12 mouse cellular contexts compared by ENCODE assay signal in the genomic region with DNA sequence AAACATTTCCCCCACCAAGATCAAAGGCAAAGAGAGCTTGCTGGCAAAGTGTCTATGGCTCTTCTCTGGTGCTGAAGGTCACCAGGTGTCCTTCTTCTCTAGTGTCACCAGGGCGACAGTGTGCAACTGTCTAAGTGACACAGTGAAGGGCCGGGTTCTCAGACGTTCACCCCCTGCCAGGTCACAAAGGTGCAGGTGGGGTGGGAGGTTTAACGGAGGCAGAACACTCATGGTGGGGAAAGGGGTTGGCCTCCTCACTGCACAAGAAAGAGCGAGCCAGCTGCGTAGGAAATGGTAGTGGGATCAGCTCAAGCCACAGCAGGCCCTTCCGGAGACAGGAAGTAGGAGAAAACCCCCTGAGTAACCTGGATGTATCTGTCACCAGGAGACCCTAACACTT.
A peak's percentile ranks its signal among the peaks of the same experiment; 100 is the strongest.
DNase-seq lines count a peak whose midpoint lies in the region; ATAC-seq and TF ChIP-seq lines count a peak whose summit lies in the region.
"Had no signal": no experiment of that assay in that cellular context is flagged by ENCODE, and none has a peak within 500 bp of the region (broad histone marks: within the 10 kb centered on the region; RNA-seq: fewer than 3 reads in every experiment).

No protein-coding gene starts in this region.

- no peaks in the 10 kb centered on the region for H3K9me3 ChIP-seq in heart, embryonic 15.5 days (replicated peaks)
- no peaks in the 10 kb centered on the region for H3K9me3 ChIP-seq in midbrain, embryonic 16.5 days (replicated peaks; ENCODE audit: control insufficient read depth, low read length, poor library complexity, severe bottlenecking)
- H3K9me3 ChIP-seq in midbrain, postnatal 0 days (ENCODE audit: low read length), result no peaks in the 10 kb centered on the region
- no peaks in the 10 kb centered on the region for H3K9me3 ChIP-seq in hindbrain, embryonic 16.5 days (ENCODE audit: control insufficient read depth, low read length)
- H3K9me3 ChIP-seq: G1E; stomach, embryonic 15.5 days had no signal

- no peak overlapping the region for H3K4me2 ChIP-seq in heart, embryonic 15.5 days
- H3K4me2 ChIP-seq in midbrain, embryonic 16.5 days (ENCODE audit: low read length), result no peak overlapping the region
- no peak overlapping the region for H3K4me2 ChIP-seq in midbrain, postnatal 0 days (ENCODE audit: low read depth, low read length, poor library complexity, severe bottlenecking)
- H3K4me2 ChIP-seq in hindbrain, embryonic 16.5 days (ENCODE audit: low read length), result no peak overlapping the region
- H3K4me2 ChIP-seq: lung, embryonic 14.5 days; stomach, embryonic 15.5 days had no signal

- no peaks in the 10 kb centered on the region for H3K27me3 ChIP-seq in heart, embryonic 15.5 days
- H3K27me3 ChIP-seq in midbrain, embryonic 16.5 days (ENCODE audit: control insufficient read depth, insufficient read depth, low read depth, low read length), result no peaks in the 10 kb centered on the region
- no peaks in the 10 kb centered on the region for H3K27me3 ChIP-seq in midbrain, postnatal 0 days (ENCODE audit: insufficient read depth, low read length)
- no peaks in the 10 kb centered on the region for H3K27me3 ChIP-seq in hindbrain, embryonic 16.5 days (replicated peaks; ENCODE audit: control insufficient read depth, insufficient read depth, low read length)
- H3K27me3 ChIP-seq: stomach, embryonic 15.5 days had no signal

- no peak for TF ChIP-seq CTCF in midbrain, postnatal 0 days (IDR thresholded peaks at IDR 0.05)

- H3K9ac ChIP-seq in heart, embryonic 15.5 days, result no peak overlapping the region
- no peak overlapping the region for H3K9ac ChIP-seq in midbrain, embryonic 16.5 days (ENCODE audit: low read depth, low read length)
- H3K9ac ChIP-seq in midbrain, postnatal 0 days (replicated peaks; ENCODE audit: low read length, poor library complexity, severe bottlenecking), result no peak overlapping the region
- H3K9ac ChIP-seq in hindbrain, embryonic 16.5 days (ENCODE audit: low read depth, low read length), result no peak overlapping the region
- H3K9ac ChIP-seq: lung, embryonic 14.5 days; stomach, embryonic 15.5 days had no signal

- H3K36me3 ChIP-seq in heart, embryonic 15.5 days, result no peaks in the 10 kb centered on the region
- H3K36me3 ChIP-seq in midbrain, embryonic 16.5 days (ENCODE audit: control insufficient read depth, insufficient read depth, low read length), result no peaks in the 10 kb centered on the region
- H3K36me3 ChIP-seq in midbrain, postnatal 0 days (ENCODE audit: insufficient read depth, low read length), result no peaks in the 10 kb centered on the region
- H3K36me3 ChIP-seq in hindbrain, embryonic 16.5 days (ENCODE audit: control insufficient read depth, insufficient read depth, low read length), result no peaks in the 10 kb centered on the region
- H3K36me3 ChIP-seq: stomach, embryonic 15.5 days had no signal

- peak overlapping the region; percentile 60 for H3K27ac ChIP-seq in heart, embryonic 15.5 days
- H3K27ac ChIP-seq in midbrain, embryonic 16.5 days (ENCODE audit: low read length), result peak overlapping the region; percentile 4; the same call in 1 of the 2 replicates
- no peak overlapping the region; the same call in 1 of the 2 replicates for H3K27ac ChIP-seq in midbrain, postnatal 0 days (ENCODE audit: low read depth, low read length)
- peak overlapping the region; percentile 31 for H3K27ac ChIP-seq in hindbrain, embryonic 16.5 days (ENCODE audit: low read depth, low read length)

- peaks cover 79% of the 10 kb centered on the region for H3K4me1 ChIP-seq in heart, embryonic 15.5 days (replicated peaks)
- peaks cover 26% of the 10 kb centered on the region for H3K4me1 ChIP-seq in midbrain, embryonic 16.5 days (ENCODE audit: control insufficient read depth, insufficient read depth, low read length)
- H3K4me1 ChIP-seq in midbrain, postnatal 0 days (ENCODE audit: insufficient read depth, low read length), result 0 out of 2 replicates have a peak, but pooled peaks cover 9% of the 10 kb centered on the region
- peaks cover 36% of the 10 kb centered on the region for H3K4me1 ChIP-seq in hindbrain, embryonic 16.5 days (ENCODE audit: control insufficient read depth, insufficient read depth, low read depth, low read length)

- H3K4me3 ChIP-seq in heart, embryonic 15.5 days, result no peak overlapping the region
- H3K4me3 ChIP-seq in midbrain, embryonic 16.5 days (ENCODE audit: low read depth, low read length), result no peak overlapping the region
- no peak overlapping the region for H3K4me3 ChIP-seq in midbrain, postnatal 0 days (ENCODE audit: low read depth, low read length)
- no peak overlapping the region for H3K4me3 ChIP-seq in hindbrain, embryonic 16.5 days (ENCODE audit: low read length)
- H3K4me3 ChIP-seq: stomach, embryonic 15.5 days had no signal

- DNase-seq in heart, adult 11 months, result no peak
- DNase-seq in midbrain, postnatal 0 days (ENCODE audit: low spot score), result no peak
- no peak for DNase-seq in adrenal gland, postnatal 14 days
- DNase-seq in left cerebral cortex, adult 18-20 months (ENCODE audit: low spot score in 2 of 2), result no peak
- DNase-seq in retina, postnatal 1 day, result no peak
- DNase-seq: cerebellum, postnatal 14 days; lung, embryonic 14.5 days had no signal

- WGBS in heart, embryonic 15.5 days, result 39% methylated on average over 7 of the region's 7 CpGs
- 66% methylated on average over 7 of the region's 7 CpGs for WGBS in midbrain, embryonic 16.5 days
- WGBS in midbrain, postnatal 0 days, result 64% methylated on average over 7 of the region's 7 CpGs
- 65% methylated on average over 7 of the region's 7 CpGs for WGBS in hindbrain, embryonic 16.5 days

- no peak for ATAC-seq in heart, embryonic 15.5 days (replicated peaks; ENCODE audit: insufficient number of reproducible peaks, insufficient read depth, low FRiP score, low read depth)
- no peak for ATAC-seq in midbrain, embryonic 16.5 days
- no peak for ATAC-seq in midbrain, postnatal 0 days (ENCODE audit: low FRiP score)
- ATAC-seq in hindbrain, embryonic 16.5 days, result no peak
